Mouse (Mus musculus): Measurements from ENCODE around the gene Tm9sf3. TPM values are rescaled to one million over a fixed set of nuclear protein-coding genes. Genes with fewer than 3 reads are reported as not detected.

The Tm9sf3 gene
- polyA plus RNA-seq (2012; ENCODE audit: low replicate concordance), result 30.7 and 43.6 TPM in 2 replicates

GRCm38 (mm10) chr19:41263630-41264295 is at the start of gene Tm9sf3:
TSS of gene Tm9sf3 (minus strand) at chr19:41263997.

GRCm38 (mm10) chr19:41206811-41207344 is 56.9 kb downstream of the Tm9sf3 start, which contains the start of gene Tll2:
TSS of gene Tll2 (minus strand) at chr19:41206835.

Other genes starting within 250 kb of the Tm9sf3 start
- gene Dntt, start 234.7 kb downstream of the Tm9sf3 start, polyA plus RNA-seq (2012; ENCODE audit: low replicate concordance), result 0.49 and 0.55 TPM in 2 replicates
- gene Opalin, start 186.9 kb downstream of the Tm9sf3 start, polyA plus RNA-seq (2012; ENCODE audit: low replicate concordance), result not detected in 2 replicates
- gene Tll2, start 57.2 kb downstream of the Tm9sf3 start, polyA plus RNA-seq (2012; ENCODE audit: low replicate concordance), result not detected in 2 replicates
- 52.0 and 66.1 TPM in 2 replicates for gene Pik3ap1, start 121.1 kb upstream of the Tm9sf3 start, polyA plus RNA-seq (2012; ENCODE audit: low replicate concordance)
- 2.6 and 4.8 TPM in 2 replicates for gene Lcor, start 218.6 kb upstream of the Tm9sf3 start, polyA plus RNA-seq (2012; ENCODE audit: low replicate concordance)